Mouse (Mus musculus): Measurements from ENCODE around the gene Emc4. TPM values are rescaled to one million over a fixed set of nuclear protein-coding genes. Genes with fewer than 3 reads are reported as not detected.

Gene Emc4
- polyA plus RNA-seq, 1 experiment: 96.1 TPM

DNA sequence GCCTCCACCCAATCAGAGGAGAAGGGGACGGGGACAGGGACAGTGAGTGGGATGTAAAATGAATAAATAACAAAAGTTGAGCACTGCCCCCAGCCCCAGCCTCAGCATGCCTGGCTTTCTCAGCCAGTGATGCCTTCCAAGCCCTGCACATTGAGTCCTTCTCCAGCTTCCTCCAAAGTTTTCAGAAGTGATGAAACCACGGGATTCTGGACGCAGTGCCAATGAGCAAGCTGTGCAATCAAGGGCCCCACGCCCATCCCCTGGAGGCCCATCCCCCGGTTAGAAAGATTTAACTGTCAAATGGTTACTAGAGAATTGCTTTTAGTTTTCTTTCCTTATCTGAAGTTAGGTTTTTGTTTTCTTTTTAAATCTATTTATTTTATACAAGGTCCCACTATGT is 2.1 kb upstream of the Emc4 start:
- Histone ChIP-seq H3K4me3 (ENCODE audit: control insufficient read depth, insufficient read depth, low read length) (no peak overlapping the region), H3K27ac (ENCODE audit: control insufficient read depth, insufficient read depth, low read length) (no peak overlapping the region), H3K36me3 (ENCODE audit: control insufficient read depth, insufficient read depth, low read length) (no peaks in the 10 kb centered on the region), H3K4me1 (replicated peaks; ENCODE audit: control insufficient read depth, insufficient read depth, low read length) (peaks cover 3% of the 10 kb centered on the region; the same call in 1 of the 2 replicates), H3K27me3 (ENCODE audit: control insufficient read depth, insufficient read depth, low read length) (no peaks in the 10 kb centered on the region)
- no peak for DNase-seq
- 81% methylated on average over 5 of the region's 5 CpGs for WGBS
- TF ChIP-seq POLR2A (IDR thresholded peaks at IDR 0.05; ENCODE audit: control insufficient read depth, extremely low read depth, insufficient read depth, low read length, poor library complexity): no peak
- no peak for TF ChIP-seq CTCF (IDR thresholded peaks at IDR 0.05; ENCODE audit: borderline replicate concordance, control insufficient read depth, extremely low read depth, insufficient read depth, low read length, poor library complexity)

DNA sequence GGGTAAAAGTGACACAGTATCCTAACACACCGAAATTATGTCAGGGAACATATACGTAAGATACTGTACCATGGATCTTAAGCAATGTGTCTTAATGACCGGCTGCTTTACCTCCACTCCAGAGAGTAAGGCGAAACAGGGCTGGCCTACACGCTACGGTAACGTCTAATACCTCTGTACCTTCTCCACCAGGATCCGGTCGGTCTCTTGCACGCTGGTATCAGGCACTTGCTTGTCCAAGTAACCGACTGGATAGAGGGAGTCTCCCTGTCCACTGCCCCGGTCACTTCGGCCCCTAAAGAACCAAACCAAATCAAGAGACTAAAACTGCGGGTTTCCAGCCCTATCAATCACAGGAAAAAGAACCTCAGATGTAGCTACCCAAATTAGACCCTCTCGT is 605 bp downstream of the Emc4 start:
- no peak overlapping the region for H3K27ac ChIP-seq (ENCODE audit: control insufficient read depth, insufficient read depth, low read length)
- no peaks in the 10 kb centered on the region for H3K27me3 ChIP-seq (ENCODE audit: control insufficient read depth, insufficient read depth, low read length)
- H3K36me3 ChIP-seq (ENCODE audit: control insufficient read depth, insufficient read depth, low read length): peaks cover 18% of the 10 kb centered on the region
- H3K4me1 ChIP-seq (replicated peaks; ENCODE audit: control insufficient read depth, insufficient read depth, low read length): peaks cover 3% of the 10 kb centered on the region; the same call in 1 of the 2 replicates
- peak; percentile 8 for DNase-seq
- 17% methylated on average over 15 of the region's 15 CpGs for WGBS
- no peak for TF ChIP-seq POLR2A (IDR thresholded peaks at IDR 0.05; ENCODE audit: control insufficient read depth, extremely low read depth, insufficient read depth, low read length, poor library complexity)
- TF ChIP-seq CTCF (IDR thresholded peaks at IDR 0.05; ENCODE audit: borderline replicate concordance, control insufficient read depth, extremely low read depth, insufficient read depth, low read length, poor library complexity): no peak
- H3K4me3 ChIP-seq (ENCODE audit: control insufficient read depth, insufficient read depth, low read length): peak overlapping the region; percentile 94

DNA sequence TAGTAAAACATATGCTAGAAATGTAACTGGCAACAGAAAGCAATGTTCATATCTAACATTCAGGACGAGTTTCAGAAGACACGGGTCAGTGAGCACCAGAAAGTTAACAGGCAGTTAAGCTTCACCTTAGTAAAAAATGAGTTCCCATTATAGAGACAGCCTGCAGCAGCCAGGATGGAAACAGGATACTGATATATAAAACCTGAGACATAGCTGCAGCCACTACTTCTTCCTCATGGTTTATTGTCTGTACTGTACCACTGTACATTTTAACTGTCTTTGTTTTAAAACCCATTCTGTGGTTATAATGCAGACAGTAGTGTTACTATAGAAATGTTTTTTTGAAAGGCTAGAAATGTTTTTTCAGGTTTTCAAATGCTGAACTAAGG is 7.1 kb downstream of the Emc4 start:
- Histone ChIP-seq H3K36me3 (ENCODE audit: control insufficient read depth, insufficient read depth, low read length) (peaks cover 82% of the 10 kb centered on the region), H3K27ac (ENCODE audit: control insufficient read depth, insufficient read depth, low read length) (no peak overlapping the region)
- 94% methylated on average over 2 of the region's 2 CpGs for WGBS

DNA sequence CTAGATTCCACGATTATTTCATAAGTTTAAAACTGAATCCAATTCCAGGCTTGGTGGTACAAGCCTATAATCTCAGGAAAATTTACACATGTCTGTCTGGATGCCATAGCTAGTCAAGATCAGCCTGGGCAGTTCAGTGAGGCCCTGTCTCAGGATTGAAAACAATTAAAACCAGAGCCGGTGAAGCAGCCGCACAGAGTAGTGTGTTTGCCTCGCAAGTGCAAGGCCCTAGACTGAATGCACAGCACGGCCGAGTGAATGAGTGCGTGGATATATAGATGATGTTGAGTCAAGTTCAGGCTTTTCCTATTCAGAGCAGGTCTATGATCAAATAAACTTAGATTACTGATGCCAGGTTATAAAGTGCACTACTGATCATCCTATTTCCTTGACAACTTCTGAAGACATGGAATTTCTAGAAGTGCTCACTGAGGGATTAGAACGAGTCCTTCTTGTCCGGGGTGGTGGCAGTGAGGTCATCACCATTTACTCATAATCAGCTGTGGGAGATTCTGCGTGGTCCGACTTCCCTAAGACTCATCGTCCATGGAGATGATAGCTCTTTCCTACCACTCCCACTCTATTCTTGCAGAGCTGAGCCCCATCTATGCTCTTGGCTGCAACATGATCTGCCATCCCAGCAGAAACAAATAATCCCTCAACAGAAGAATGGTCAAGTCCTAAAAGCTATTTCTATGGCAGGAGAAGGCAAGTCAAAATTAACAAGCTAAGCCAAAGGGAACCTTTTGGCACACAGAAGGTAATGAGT is 7.6 kb downstream of the Emc4 start:
- WGBS: 96% methylated on average over 12 of the region's 12 CpGs
- TF ChIP-seq CTCF (IDR thresholded peaks at IDR 0.05; ENCODE audit: borderline replicate concordance, control insufficient read depth, extremely low read depth, insufficient read depth, low read length, poor library complexity) (no peak), POLR2A (IDR thresholded peaks at IDR 0.05; ENCODE audit: control insufficient read depth, extremely low read depth, insufficient read depth, low read length, poor library complexity) (no peak)
- no peak for DNase-seq
- no peak overlapping the region for H3K27ac ChIP-seq (ENCODE audit: control insufficient read depth, insufficient read depth, low read length)
- H3K4me3 ChIP-seq (ENCODE audit: control insufficient read depth, insufficient read depth, low read length): no peak overlapping the region
- H3K4me1 ChIP-seq (replicated peaks; ENCODE audit: control insufficient read depth, insufficient read depth, low read length): no peaks in the 10 kb centered on the region
- peaks cover 87% of the 10 kb centered on the region for H3K36me3 ChIP-seq (ENCODE audit: control insufficient read depth, insufficient read depth, low read length)
- no peaks in the 10 kb centered on the region for H3K27me3 ChIP-seq (ENCODE audit: control insufficient read depth, insufficient read depth, low read length)

More for the DNA sequence above, 7.1 kb downstream of the Emc4 start:
- no peak overlapping the region for H3K4me3 ChIP-seq (ENCODE audit: control insufficient read depth, insufficient read depth, low read length)
- no peaks in the 10 kb centered on the region for H3K4me1 ChIP-seq (replicated peaks; ENCODE audit: control insufficient read depth, insufficient read depth, low read length)
- no peak for TF ChIP-seq POLR2A (IDR thresholded peaks at IDR 0.05; ENCODE audit: control insufficient read depth, extremely low read depth, insufficient read depth, low read length, poor library complexity)
- TF ChIP-seq CTCF (IDR thresholded peaks at IDR 0.05; ENCODE audit: borderline replicate concordance, control insufficient read depth, extremely low read depth, insufficient read depth, low read length, poor library complexity): no peak
- H3K27me3 ChIP-seq (ENCODE audit: control insufficient read depth, insufficient read depth, low read length): no peaks in the 10 kb centered on the region
- DNase-seq: no peak

GRCm38 (mm10) chr2:112359611-112360010 is 8.2 kb downstream of the Emc4 start:
- Histone ChIP-seq H3K4me1 (replicated peaks; ENCODE audit: control insufficient read depth, insufficient read depth, low read length) (no peaks in the 10 kb centered on the region), H3K4me3 (ENCODE audit: control insufficient read depth, insufficient read depth, low read length) (no peak overlapping the region), H3K27ac (ENCODE audit: control insufficient read depth, insufficient read depth, low read length) (no peak overlapping the region), H3K36me3 (ENCODE audit: control insufficient read depth, insufficient read depth, low read length) (peaks cover 92% of the 10 kb centered on the region), H3K27me3 (ENCODE audit: control insufficient read depth, insufficient read depth, low read length) (no peaks in the 10 kb centered on the region)
- DNase-seq: no peak
- 95% methylated on average over 2 of the region's 2 CpGs for WGBS
- no peak for TF ChIP-seq CTCF (IDR thresholded peaks at IDR 0.05; ENCODE audit: borderline replicate concordance, control insufficient read depth, extremely low read depth, insufficient read depth, low read length, poor library complexity)
- no peak for TF ChIP-seq POLR2A (IDR thresholded peaks at IDR 0.05; ENCODE audit: control insufficient read depth, extremely low read depth, insufficient read depth, low read length, poor library complexity)

- no peak overlapping the region for H3K4me3 ChIP-seq (ENCODE audit: control insufficient read depth, insufficient read depth, low read length)
- peaks cover 88% of the 10 kb centered on the region for H3K36me3 ChIP-seq (ENCODE audit: control insufficient read depth, insufficient read depth, low read length)
- H3K27me3 ChIP-seq (ENCODE audit: control insufficient read depth, insufficient read depth, low read length): no peaks in the 10 kb centered on the region
- TF ChIP-seq CTCF (IDR thresholded peaks at IDR 0.05; ENCODE audit: borderline replicate concordance, control insufficient read depth, extremely low read depth, insufficient read depth, low read length, poor library complexity) (no peak), POLR2A (IDR thresholded peaks at IDR 0.05; ENCODE audit: control insufficient read depth, extremely low read depth, insufficient read depth, low read length, poor library complexity) (no peak)
- no peak for DNase-seq
- H3K4me1 ChIP-seq (replicated peaks; ENCODE audit: control insufficient read depth, insufficient read depth, low read length): no peaks in the 10 kb centered on the region
- no peak overlapping the region for H3K27ac ChIP-seq (ENCODE audit: control insufficient read depth, insufficient read depth, low read length)
- 98% methylated on average over 7 of the region's 7 CpGs for WGBS
Measured at GRCm38 (mm10) chr2:112353685-112354455, 14.0 kb downstream of the Emc4 start.

All from thymus, adult 2 months (tissue).